Mouse (Mus musculus): ENCODE results near the gene Surf4.

The Surf4 gene

DNA sequence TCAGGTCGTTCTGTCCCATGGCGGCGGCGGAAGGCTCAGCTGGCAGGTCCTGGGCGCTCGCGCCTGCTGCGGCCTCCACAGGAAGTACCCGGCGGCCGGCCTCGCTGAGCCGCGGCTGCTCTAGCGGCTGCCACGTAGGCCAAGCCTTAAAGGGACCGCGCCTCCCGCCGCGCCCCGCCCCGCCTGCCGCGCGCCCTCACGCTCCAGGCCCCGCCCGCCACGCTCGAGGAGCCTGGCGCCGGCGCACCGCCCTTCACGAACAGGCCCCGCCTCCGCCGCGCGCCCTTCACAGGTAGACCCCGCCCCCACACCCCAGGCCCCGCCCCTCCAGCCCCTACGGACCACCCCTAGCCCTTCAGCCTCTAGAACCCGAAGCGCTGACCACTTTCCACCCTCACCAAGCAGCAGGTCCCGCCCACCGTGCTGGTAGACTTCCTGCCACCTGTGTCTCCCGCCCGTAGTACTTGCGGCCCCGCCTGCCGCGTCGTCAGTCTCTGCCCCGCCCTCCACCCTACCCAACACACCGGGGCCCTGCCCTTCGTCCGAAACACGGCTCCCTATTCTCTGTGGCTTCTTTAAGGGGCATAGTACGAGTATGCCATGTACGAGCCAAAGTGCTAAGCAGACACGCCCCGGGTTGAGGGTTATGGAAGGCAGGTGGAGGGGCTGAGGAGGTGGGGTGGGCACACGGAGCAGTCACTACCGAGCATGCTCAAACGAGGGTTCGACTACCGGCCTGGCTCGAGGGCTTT is at the start of gene Surf4, which contains the start of gene Stkld1:
Gene Surf4, minus strand, starts transcription at position 625 of the 752 bp plus-strand sequence.
Gene Stkld1, plus strand, starts transcription at position 744 of the 752 bp plus-strand sequence.
- peak; percentile 97 for DNase-seq (ENCODE audit: low read depth, low spot score)

DNA sequence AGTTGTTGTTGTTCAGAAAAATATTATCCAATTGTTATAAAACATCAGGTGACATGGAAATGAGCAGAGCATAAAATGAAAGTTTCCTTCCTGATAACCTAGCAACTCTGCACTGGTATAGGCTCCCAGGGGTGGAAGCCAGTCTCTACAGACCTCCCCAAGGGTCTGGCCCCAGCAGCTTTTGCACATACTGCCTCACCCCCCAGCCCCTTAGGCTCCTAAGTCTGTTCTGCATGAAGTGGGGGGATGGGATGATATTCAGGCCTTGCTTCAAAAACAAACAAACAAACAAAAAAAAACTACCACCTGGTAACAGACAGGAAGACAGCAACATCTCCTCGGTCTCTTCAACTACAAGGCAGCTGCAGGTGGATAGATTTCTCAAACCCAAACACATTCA is 46.6 kb upstream of the Surf4 start:
- no peak for DNase-seq (ENCODE audit: low read depth, low spot score)

DNA sequence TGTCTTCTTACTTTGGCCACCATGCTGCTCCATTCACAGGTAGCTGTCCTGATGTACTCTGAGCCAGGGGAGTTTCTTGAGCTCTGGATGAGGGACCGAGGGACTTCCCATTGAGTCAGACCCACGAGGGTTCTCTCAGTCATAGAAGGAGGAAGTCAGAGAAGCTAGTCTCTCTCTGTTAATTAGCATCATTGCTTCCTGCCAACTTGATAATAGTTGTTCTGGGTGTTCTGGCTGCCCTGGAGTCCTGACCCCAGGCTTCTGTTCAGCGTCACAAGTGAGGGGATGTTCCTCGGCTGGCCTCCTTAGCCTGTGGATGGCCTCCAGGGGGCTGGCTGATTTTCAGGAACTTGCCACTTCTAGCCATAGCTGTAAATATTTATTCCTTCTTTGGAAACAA is 40.2 kb upstream of the Surf4 start:
- DNase-seq (ENCODE audit: low read depth, low spot score) = peak; percentile 42

DNA sequence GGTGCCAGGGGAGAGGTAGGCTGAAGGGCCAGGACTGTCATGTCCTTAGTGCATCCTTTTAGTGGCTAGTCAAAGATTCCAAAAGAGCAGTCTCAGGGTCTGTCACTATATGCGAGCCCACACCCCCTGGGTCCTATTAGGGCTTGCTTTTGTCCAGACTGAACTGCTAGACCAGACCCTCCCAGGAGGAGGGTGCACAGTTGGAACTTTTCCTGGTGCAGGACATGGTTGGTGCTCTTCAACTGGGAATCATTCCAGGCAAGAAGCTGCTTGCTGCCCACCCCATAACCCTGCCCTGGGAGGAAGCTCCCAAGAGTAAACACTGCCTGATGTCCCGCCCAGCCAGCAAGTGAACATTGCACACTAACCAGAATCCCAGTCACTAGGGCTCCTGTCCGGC is 39.4 kb upstream of the Surf4 start, which contains the start of gene Adamts13:
Gene Adamts13, plus strand, starts transcription at position 301 of the 400 bp plus-strand sequence.
- DNase-seq (ENCODE audit: low read depth, low spot score) = no peak

GRCm38 (mm10) chr2:26967262-26967661 is 33.5 kb upstream of the Surf4 start:
- peak; percentile 15 for DNase-seq (ENCODE audit: low read depth, low spot score)

GRCm38 (mm10) chr2:26964724-26965370 is 31.1 kb upstream of the Surf4 start:
- no peak for DNase-seq (ENCODE audit: low read depth, low spot score)

- peak; percentile 98 for DNase-seq (ENCODE audit: low read depth, low spot score)
These were observed 30.4 kb upstream of the Surf4 start, which contains the start of gene Rexo4 for GRCm38 (mm10) chr2:26963923-26964723. Gene Rexo4, minus strand, starts transcription at chr2:26964386.

- DNase-seq (ENCODE audit: low read depth, low spot score) = peak; percentile 27
These were observed 27.0 kb upstream of the Surf4 start for GRCm38 (mm10) chr2:26960756-26961155.

GRCm38 (mm10) chr2:26957488-26957859 is 23.7 kb upstream of the Surf4 start:
- no peak for DNase-seq (ENCODE audit: low read depth, low spot score)

- no peak for DNase-seq (ENCODE audit: low read depth, low spot score)
These were observed 23.2 kb upstream of the Surf4 start for GRCm38 (mm10) chr2:26956811-26957487.

- no peak for DNase-seq (ENCODE audit: low read depth, low spot score)
These were observed 21.1 kb upstream of the Surf4 start for GRCm38 (mm10) chr2:26954735-26955395.

GRCm38 (mm10) chr2:26952866-26953265 is 19.1 kb upstream of the Surf4 start:
- no peak for DNase-seq (ENCODE audit: low read depth, low spot score)

GRCm38 (mm10) chr2:26952193-26952592 is 18.5 kb upstream of the Surf4 start:
- DNase-seq (ENCODE audit: low read depth, low spot score) = no peak

DNA sequence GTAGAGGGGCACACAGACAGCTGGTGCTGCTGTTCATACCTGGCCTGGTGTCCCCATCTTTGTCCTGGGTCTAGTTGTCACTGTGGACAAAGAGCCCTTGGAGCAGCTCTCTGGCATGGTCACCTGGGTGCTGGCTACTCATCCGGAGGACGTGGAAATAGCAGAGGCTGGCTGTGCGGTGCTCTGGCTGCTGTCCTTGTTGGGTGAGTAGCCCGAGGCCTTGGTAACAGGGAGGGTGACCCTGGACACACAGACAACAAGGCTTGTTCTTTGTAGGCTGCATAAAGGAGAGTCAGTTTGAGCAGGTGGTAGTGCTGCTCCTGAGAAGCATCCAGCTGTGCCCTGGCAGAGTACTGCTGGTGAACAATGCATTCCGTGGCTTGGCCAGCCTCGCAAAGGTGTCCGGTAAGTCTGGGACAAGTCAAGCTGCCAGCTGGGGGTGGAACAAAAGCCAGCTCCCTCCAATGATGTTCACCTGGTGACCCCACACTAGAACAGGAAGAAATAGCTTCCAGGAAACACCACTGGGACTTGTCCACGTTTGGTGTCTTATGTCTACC is 17.7 kb upstream of the Surf4 start:
- no peak for DNase-seq (ENCODE audit: low read depth, low spot score)

DNA sequence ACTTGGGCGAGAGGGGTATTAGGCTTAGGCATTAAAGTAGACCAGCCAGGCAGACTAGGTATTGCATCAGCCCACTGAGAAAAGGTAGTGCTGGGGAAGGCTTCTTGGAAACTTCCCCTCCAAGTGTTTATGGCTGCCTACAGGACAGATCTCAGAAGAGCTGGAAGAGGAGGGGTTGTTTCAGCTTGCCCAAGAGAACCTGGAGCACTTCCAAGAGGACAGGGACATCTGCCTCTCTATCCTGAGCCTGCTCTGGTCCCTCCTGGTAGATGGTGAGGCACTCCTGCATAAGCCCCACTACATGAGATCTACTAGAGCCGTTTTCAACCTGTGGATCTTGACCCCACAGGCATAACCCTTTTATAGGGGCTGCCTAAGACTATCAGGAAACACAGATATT is 16.7 kb upstream of the Surf4 start:
- no peak for DNase-seq (ENCODE audit: low read depth, low spot score)

GRCm38 (mm10) chr2:26943253-26943652 is 9.5 kb upstream of the Surf4 start:
- DNase-seq (ENCODE audit: low read depth, low spot score) = no peak

DNA sequence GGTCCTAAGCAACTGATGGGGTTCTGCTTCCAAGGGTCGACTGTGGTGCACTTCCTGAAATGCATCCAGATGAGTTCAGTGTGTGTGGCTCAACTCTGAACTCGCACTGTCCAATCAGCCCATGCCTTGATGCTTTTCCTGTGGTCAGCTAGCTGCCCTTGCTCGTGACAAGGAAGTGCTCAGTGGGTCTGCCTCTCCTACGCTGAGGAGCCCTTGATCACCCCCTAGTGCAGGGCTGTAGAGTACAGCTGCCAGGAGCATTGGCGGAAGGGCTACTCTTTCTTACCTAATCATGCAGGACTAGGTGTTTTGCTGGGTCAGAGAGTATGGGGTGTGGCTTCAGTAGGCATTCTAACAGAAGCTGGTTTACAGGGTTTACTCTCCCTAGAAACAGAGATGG is 7.8 kb upstream of the Surf4 start:
- DNase-seq (ENCODE audit: low read depth, low spot score) = peak; percentile 49

DNA sequence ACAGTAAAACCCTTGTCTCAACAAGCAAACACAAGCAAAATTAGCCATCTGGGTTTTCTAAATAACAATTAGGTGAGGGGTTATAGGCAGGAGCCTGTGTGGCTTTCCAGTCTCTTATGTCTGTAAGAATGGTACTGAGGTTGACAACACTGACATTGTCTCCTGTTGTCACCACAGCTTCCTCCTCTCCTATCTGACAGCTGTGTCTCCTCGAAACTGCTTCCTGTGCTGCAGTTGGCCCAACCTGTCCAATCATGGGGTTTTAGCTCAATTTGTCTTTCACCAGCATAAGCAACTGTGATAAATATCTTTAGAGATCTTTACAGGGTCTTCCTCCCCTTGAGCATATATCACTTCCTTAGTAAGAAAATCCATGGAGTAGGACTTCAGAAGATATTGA is 2.7 kb upstream of the Surf4 start:
- no peak for DNase-seq (ENCODE audit: low read depth, low spot score)

DNA sequence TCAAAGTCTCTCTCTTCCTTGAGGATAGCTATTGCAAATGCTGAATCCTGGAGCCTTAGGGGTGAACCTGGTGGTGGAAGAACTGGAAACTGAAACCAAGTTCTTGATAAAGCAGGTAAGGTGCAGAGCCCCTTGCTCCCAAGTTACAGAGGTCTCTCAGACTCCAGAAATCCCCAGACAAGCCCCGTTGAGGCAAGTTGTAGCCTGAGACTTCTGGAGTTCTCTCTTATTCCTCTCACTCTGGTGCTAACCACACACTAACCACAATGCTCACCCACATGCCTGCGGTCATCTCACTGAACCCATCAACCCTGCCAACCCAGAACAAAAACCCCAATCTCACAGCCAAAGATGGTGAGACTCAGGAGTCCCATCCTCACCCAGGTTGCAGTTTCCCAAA is 1.6 kb upstream of the Surf4 start:
- no peak for DNase-seq (ENCODE audit: low read depth, low spot score)

DNA sequence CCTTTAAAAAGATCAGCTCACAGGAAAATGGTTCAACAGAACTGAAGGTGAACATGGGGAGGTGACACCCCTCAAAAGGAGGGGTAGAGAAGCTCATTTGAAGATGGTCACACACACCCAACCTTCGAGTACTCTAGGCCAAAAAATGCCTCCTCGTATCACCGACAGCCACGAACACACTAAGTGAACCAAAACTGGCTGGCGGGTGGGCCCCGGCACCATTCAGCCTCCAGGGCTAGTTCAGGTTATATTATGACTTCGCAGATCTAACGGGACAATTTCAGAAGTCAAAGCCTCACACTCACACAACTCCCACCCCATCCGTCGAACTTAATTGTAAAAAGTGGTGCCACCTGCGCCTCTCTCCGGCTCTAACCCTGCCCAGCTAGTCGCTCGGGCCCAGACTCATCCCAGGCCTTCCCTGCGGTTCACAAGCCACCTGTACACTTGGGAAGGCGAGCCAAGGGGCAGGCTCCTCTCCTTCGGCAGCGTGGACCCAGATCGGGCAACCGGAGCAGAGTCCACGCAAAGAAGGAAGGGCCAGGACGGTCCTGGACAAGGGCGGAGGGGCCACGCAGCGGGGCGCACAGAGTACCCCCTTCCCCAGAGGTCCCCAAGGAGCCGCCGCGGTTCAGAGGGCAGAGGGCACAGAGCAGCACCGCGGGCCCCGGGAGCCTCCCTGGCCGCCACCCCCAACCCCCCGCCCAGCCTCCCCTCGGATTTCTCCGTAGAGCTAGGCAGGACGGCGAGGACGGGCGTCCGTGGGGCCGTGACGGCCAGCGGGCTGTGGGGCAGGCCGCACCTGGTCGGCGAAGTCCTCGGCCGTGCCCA is 1.0 kb downstream of the Surf4 start:
- peak; percentile 64 for DNase-seq (ENCODE audit: low read depth, low spot score)
